Mouse (Mus musculus): ENCODE results near the gene Wrb. TPM values are rescaled to one million over a fixed set of nuclear protein-coding genes. Genes with fewer than 3 reads are reported as not detected.

Wrb gene
- polyA plus RNA-seq, 1 experiment from 2014 or later, result 51.3 TPM

DNA sequence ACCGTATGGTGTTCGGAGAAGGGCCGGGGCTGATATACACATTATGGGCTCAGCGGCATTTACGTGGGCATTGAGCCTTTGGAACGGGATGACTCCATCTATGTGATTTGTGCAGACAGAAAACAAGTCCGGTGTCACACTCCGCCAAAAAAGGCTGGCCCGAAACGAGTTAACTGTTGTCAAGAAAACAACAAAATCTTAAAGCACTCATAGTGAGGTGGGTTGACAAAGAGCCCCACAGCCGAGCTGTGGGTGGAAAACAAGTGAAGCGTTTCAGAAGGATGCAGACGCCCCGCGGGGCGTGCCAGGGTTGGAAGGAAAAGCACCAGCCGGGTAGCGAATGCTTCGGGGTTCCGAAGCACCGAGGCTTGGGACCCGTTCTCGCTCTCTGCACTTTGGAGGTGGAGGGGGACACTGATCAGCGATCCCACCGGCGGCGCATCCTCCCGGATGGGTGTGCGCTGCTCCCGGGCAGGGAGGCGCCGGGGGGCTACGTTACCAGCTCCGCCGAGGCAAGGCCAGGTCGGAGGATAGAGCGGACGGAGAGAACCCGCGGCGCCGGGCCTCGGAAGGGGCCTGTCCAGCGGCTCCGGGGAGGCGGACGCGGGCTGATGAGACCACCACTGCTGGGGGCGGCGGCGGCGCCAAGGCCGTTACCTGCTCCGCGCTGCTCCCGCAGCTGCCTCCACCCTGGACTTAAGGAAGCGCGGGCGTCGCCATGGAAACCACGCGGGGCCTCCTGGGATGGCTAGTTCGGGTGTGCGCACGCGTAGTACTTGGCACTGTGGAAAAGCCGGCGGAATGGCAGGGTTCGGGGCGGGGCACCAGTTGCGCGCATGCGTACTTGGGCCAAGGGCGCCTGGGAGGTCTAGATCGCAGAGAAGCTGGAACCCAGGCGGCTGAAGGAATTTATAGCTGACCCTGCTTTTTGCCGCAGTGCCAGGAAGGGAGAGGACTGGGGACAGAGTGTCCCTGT lies 46.6 kb downstream of the Wrb start, which contains the start of gene Lca5l:
Lca5l (minus strand) TSS at position 741 of the 976 bp plus-strand sequence.
- peaks cover 4% of the 10 kb centered on the region for H3K27me3 ChIP-seq
- ATAC-seq (ENCODE audit: insufficient number of reproducible peaks, low FRiP score, low TSS enrichment, low read depth), result peak; percentile 97
- no peaks in the 10 kb centered on the region for H3K36me3 ChIP-seq
- WGBS, result under 1% methylated on average over 75 of the region's 77 CpGs
- H3K9ac ChIP-seq, result peak within 1 kb of the TSS; percentile 79
- H3K4me2 ChIP-seq (replicated peaks), result peak within 1 kb of the TSS; percentile 78
- H3K27ac ChIP-seq (replicated peaks), result peak within 1 kb of the TSS; percentile 71
- peaks cover 6% of the 10 kb centered on the region for H3K4me1 ChIP-seq
- no peaks in the 10 kb centered on the region for H3K9me3 ChIP-seq (replicated peaks)
- peak within 1 kb of the TSS; percentile 92 for H3K4me3 ChIP-seq (replicated peaks)

DNA sequence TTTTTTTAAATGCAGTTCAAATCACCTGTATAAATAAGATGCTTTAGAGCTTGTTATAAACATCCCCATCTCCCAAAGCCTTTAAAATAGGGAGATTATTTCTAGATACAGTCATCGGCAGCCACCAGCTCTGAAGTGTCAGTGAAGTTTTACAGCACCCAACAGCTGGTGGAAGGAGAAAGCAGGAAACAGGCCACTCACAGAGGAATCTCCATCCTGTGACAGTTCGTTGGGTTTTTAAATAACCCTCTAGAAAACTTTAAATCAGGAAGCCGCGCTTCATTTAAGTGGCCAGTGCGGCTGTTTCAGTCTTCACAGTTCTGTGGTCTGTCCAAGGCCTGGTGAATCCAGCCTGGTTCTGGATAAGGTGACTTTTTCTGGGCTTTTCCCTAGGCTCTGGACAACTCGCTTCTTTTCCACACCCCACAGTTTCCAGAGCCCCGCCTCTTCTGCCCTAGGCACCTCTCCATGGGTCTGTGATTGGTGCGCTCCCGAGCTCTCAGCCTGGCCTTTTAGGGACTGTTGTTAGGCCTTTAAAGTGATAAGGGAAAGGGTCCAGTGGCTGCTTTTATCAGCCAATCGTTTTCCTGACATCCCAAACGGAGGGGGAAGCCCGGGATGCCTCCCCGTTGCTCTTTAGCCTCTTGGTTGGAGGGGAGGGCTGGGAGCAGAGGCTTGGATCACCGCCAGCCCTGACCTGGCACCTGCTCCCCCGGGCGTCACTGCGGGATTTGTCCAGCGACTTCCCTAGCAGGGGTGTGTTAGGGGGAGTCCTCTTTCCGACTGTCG lies 54.9 kb downstream of the Wrb start, which contains the start of gene Sh3bgr:
Sh3bgr (plus strand) TSS at position 538 of the 789 bp plus-strand sequence.
- Histone ChIP-seq H3K27ac (replicated peaks) (no peak within 1 kb of the TSS; the same call in 1 of the 2 replicates), H3K27me3 (no peaks in the 10 kb centered on the region), H3K4me1 (peaks cover 13% of the 10 kb centered on the region; the same call in 1 of the 2 replicates), H3K36me3 (no peaks in the 10 kb centered on the region), H3K9ac (no peak within 1 kb of the TSS), H3K4me2 (replicated peaks) (peak within 1 kb of the TSS; percentile 39), H3K4me3 (replicated peaks) (peak within 1 kb of the TSS; percentile 6), H3K9me3 (replicated peaks) (no peaks in the 10 kb centered on the region)
- ATAC-seq (ENCODE audit: insufficient number of reproducible peaks, low FRiP score, low TSS enrichment, low read depth), result peak; percentile 63
- WGBS, result 9% methylated on average over 20 of the region's 20 CpGs

DNA sequence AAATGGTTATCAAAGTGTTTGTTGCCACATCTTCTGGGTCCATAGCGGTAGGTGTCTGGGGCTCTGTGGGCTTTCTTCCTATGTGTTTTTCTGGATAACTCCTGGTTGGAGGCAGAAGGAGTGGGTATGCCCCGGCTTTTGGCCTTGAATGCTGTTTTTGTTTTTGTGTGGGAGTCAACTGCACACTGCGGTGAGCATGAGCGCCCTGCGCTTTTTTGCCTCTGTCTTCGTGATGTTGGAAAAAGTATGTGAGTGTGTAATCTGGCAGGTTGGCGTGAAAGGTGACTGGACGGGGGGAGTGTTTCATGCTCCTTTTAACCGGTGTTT lies 55.5 kb downstream of the Wrb start:
- Histone ChIP-seq H3K4me2 (replicated peaks) (peak overlapping the region; percentile 39), H3K4me3 (replicated peaks) (peak overlapping the region; percentile 6; the same call in 1 of the 2 replicates), H3K4me1 (peaks cover 13% of the 10 kb centered on the region; the same call in 1 of the 2 replicates), H3K9ac (no peak overlapping the region), H3K27me3 (no peaks in the 10 kb centered on the region), H3K36me3 (no peaks in the 10 kb centered on the region), H3K9me3 (replicated peaks) (no peaks in the 10 kb centered on the region), H3K27ac (replicated peaks) (no peak overlapping the region)
- 33% methylated on average over 9 of the region's 9 CpGs for WGBS
- ATAC-seq (ENCODE audit: insufficient number of reproducible peaks, low FRiP score, low TSS enrichment, low read depth), result peak; percentile 24; the same call in 1 of the 2 replicates

DNA sequence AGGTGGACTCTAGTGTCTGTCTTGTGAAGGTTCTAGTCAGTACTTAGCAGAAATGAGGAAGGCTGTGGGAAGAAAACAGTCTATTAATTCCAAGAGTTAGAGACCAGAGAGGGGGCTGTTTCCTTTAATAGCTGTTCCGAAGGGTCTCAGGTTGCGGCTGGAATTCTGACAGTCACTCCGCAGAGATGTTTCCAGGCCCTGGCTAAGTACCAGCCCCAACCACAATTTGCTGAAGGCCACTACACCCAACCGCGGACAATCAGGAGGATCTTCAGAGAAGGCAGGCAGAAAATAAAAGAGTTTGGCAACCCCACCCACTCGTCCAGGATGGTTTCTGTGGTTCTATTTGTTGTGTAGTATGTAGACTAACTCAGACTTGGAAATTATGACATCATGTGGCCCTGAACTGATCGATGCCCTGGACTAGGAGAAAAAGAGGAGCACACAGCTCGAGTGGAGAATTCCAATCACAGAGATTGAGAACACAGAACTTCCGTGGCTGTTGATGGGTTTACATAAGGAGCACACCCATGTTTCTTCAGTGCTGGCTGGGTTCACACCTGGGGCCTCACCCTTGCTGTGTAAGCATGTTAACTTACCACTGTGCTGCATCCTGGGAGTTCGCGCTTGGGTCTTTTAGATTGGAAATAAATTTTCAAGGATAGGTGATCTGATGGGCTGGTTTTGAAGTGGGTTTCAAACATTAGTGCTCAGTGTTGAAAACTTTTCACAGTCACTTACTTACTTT lies 56.5 kb downstream of the Wrb start:
- H3K9ac ChIP-seq, result no peak overlapping the region
- peaks cover 13% of the 10 kb centered on the region; the same call in 1 of the 2 replicates for H3K4me1 ChIP-seq
- no peaks in the 10 kb centered on the region for H3K36me3 ChIP-seq
- no peaks in the 10 kb centered on the region for H3K27me3 ChIP-seq
- no peak for ATAC-seq (ENCODE audit: insufficient number of reproducible peaks, low FRiP score, low TSS enrichment, low read depth)
- no peak overlapping the region for H3K4me3 ChIP-seq (replicated peaks)
- H3K4me2 ChIP-seq (replicated peaks), result no peak overlapping the region
- H3K9me3 ChIP-seq (replicated peaks), result no peaks in the 10 kb centered on the region
- no peak overlapping the region for H3K27ac ChIP-seq (replicated peaks)
- WGBS, result 52% methylated on average over 11 of the region's 11 CpGs

Other genes starting within 250 kb of the Wrb start
- gene Psmg1, start 154.4 kb upstream of the Wrb start, polyA plus RNA-seq (2015; fragmentation: Nextera tagmentation; extraction: Ambion mirVana), result 82.0 and 84.6 TPM in 2 replicates
- 78.3 and 79.8 TPM in 2 replicates for gene Brwd1, start 62.9 kb upstream of the Wrb start, polyA plus RNA-seq (2015; fragmentation: Nextera tagmentation; extraction: Ambion mirVana)
- gene Hmgn1, start 17.7 kb upstream of the Wrb start, polyA plus RNA-seq (2015; fragmentation: Nextera tagmentation; extraction: Ambion mirVana), result 557 and 581 TPM in 2 replicates
- 2.1 and 2.3 TPM in 2 replicates for gene Lca5l, start 46.9 kb downstream of the Wrb start, polyA plus RNA-seq (2015; fragmentation: Nextera tagmentation; extraction: Ambion mirVana)
- gene Sh3bgr, start 55.0 kb downstream of the Wrb start, polyA plus RNA-seq (2015; fragmentation: Nextera tagmentation; extraction: Ambion mirVana), result 12.8 and 21.1 TPM in 2 replicates
- gene B3galt5, start 90.4 kb downstream of the Wrb start, polyA plus RNA-seq (2015; fragmentation: Nextera tagmentation; extraction: Ambion mirVana), result 0.61 and 0.79 TPM in 2 replicates

Measured in embryonic facial prominence, embryonic 15.5 days (tissue).